Mouse (Mus musculus) G1E (cell line): ENCODE measurements at regions not wholly inside any gene's neighbourhood (a gene's known extent, or its start where the extent isn't known, plus 50 kb on each side); places are given as distances from the start of the nearest gene placed in this dataset.

Experiments
- CTCF ChIP-seq: IDR thresholded peaks from 2 replicates; pipeline ENCODE4 v1.5.1; 2012; ENCODE audit warnings: low read depth, low read length, inconsistent platforms, mixed read lengths
- GATA1 ChIP-seq: IDR thresholded peaks from 2 replicates; pipeline ENCODE4 v1.6.1; 2012; ENCODE audit warnings: borderline replicate concordance, low read length, inconsistent platforms, mixed read lengths

- no peak for TF ChIP-seq CTCF
- no peak for TF ChIP-seq GATA1
Observed at GRCm38 (mm10) chr14:66472537-66473250, 463.7 kb upstream of the Gulo start.
